Mouse (Mus musculus): ENCODE data around the gene Flywch2.

GRCm38 (mm10) chr17:23742941-23743340, 42.9 kb downstream of the Flywch2 start:
- TF ChIP-seq CTCF (IDR thresholded peaks at IDR 0.05; ENCODE audit: borderline replicate concordance, extremely low read depth, insufficient read depth, insufficient read length): no peak
- no peak for TF ChIP-seq POLR2A (IDR thresholded peaks at IDR 0.05; ENCODE audit: borderline replicate concordance, extremely low read depth, insufficient read depth, insufficient read length, poor library complexity, severe bottlenecking)

All from brain, embryonic 14.5 days (tissue).